Mouse (Mus musculus): Measurements from ENCODE around the gene Anks1b.

The Anks1b gene

DNA sequence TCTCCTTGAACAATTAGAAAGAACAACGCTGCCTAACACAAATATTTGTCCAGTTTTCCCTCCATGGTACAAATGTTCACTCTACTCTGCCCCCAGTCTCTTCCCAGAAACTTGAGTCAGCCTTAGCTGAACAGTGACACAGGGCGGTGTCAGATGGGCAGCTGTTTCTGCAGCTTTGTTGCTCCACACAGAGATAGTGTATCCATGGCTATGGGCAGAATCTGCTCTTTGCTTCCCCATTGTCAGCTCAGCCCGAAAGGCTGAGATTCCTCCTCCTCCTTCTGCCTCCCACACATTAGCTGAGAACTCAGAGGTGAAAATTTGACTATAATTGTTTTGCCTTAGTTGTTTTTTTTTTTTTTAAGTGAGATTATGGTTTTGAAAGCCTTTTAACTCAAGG is 1024.6 kb downstream of the Anks1b start:
- no peak for DNase-seq

DNA sequence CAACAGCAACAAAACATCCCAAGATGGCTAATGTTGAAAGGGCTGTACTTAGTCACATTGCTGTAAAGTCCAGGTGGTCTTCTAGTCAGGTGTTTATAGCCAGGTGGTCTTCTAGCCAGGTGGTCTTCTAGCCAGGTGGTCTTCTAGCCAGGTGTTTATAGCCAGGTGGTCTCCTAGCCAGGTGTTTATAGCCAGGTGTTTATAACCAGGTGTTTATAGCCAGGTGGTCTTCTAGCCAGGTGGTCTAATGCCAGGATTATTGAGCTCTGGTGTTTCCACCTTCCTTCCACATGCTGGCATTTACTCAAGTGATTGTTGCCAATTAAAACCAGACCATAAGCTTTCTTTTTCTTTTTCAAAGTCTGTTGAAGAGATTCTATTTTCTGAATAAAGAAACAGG is 1030.9 kb downstream of the Anks1b start:
- DNase-seq, result no peak

DNA sequence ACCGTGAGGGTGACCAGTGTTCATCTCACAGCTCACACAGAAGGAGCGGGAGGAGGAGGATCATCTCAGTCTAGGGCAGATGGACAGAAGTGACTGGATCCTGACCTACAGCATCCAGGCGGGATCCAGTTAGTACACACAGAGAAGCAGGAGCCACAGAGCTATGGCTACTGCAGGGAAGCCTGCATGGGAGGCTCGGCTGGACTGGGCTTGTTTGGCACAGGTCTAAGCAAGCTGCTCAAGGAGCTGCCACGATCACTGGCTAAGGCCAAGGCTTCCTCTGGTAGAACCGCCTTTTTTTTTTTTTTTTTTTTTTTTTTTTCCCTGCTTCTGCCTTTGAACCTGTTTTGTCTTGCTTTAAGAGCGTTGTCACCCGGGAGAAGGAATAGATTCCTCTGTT is 1034.1 kb downstream of the Anks1b start:
- DNase-seq, result no peak

DNA sequence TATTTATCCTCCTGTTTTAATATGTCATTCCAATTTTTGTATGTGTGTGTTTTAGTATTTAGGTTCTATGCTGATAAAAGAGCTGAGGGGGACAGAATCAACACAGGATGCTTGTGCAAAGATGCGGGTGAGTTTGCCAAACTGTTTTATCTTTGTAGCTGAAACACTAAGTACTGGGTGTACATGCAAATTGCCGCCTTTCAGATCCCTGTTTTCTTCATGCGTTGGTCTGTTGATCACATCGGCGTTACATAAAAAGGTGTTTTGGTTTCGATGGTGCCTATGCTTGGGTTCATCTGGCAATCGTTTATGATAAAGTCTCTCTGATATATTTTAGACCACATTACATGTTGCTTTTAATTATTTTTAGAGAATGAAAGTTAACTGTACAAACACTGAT is 1050.2 kb downstream of the Anks1b start:
- no peak for DNase-seq

DNA sequence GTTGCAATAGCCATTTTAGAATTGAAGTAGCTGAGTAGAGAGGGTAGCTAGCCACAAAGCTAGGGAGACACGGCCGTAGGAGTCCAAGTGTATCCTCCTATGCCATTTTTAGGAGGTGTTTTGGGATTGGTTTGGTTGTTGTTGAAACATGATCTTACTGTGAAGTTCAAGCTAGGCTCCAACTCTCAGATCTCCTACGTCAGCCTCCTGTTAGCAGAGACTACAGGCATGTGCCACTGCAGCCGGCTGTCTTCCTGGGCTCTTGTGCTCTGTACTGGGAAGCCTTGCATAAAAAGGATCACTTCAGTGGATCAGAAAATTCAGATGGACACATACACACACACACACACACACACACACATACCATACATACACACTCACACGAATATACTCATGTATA is 1059.8 kb downstream of the Anks1b start:
- DNase-seq, result no peak

DNA sequence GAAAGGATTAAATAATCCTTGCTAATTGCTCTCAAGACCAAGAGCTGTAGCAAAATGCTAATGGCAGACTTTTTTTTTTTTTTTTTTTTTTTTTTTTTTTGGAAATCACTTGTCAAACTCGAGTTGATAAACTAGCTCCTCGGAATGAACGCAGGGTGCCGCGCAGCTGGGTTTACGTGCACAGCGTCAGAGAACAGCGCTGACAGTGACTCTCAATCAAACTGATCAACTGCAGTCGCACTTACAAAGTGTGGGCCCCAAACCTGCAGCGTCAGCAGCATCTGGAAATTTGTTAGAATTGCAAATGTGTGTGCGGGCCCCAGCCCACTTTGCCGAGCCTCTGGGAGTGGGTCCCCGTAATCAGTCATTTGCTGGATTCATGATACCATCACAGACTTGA is 1061.4 kb downstream of the Anks1b start:
- DNase-seq, result no peak

DNA sequence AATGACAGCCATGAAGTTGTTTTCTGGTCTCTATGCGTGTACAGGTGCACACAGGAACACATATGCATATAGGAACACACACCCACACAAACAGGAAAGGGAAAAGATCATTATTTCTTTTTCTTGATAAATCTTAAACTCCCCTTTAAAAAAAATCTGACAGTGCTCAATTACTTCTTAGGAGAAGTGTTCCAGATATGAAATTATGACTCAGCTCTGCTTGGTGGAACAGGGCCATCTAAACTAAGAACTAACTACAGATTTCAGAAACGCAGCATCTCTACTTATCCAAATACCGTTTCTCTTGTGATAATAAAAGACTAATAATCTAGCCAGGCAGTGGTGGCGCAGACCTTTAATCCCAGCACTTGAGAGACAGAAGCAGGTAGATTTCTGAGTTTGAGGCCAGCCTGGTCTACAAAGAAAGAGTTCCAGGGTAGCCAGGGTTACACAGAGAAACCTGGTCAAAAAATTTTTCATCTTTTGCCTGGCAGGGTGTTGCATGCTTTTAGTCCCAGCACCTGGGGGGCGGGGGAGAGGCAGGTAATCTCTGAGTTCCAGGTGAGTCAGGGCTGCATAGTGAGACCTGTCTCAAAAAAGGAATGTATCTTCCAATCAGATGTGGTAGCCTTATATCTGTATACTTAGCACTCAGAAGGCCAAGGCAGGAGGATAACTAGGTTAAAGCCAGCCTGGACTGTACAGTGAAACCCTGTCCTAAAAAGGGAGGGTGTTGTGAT is 1064.6 kb downstream of the Anks1b start:
- no peak for DNase-seq

DNA sequence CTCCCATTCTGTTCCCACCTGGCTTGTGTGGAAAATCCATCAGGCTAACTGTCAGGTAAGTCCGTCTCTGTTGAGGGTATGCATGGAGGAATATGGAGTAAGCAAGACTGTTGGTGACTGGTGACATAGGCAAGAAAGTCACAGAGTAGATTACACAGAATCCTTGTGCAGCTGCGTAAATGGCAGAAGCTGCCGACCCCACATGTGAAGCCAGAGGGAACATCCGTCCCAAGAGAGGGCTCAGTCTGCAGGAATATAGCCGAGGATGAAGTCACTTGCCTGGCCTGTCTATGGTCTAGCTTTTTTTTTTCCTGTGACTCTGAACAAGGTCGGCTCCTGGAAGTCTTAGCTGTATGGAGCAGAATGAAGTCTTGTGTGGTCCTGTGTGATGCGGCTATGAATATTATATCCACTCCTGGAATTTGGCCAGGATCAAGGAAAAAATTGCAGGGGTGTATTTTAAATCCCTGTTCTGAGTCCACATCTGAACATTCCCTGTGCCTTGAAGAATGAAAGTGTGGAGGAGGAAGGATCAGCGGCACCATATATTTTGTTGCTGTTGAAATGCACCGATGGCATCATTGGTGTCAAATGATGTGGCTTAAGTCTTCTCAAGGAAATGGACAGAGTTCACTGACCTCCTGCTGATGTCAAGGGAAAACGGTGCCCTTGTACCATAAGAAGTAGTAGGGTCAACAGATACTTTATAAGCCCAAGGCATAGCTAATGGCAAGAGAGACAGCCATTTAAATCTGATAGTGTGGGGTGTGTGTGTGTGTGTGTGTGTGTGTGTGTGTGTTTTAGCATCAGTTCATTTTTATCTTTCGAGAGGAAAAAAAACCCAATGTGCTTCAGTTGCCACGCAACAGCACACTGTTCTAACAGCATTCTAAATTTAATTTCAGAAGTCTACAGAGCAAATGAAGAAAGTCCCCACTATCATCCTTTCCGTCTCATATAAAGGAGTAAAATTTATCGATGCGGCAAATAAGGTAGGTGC is 1067.5 kb downstream of the Anks1b start:
- DNase-seq, result no peak

DNA sequence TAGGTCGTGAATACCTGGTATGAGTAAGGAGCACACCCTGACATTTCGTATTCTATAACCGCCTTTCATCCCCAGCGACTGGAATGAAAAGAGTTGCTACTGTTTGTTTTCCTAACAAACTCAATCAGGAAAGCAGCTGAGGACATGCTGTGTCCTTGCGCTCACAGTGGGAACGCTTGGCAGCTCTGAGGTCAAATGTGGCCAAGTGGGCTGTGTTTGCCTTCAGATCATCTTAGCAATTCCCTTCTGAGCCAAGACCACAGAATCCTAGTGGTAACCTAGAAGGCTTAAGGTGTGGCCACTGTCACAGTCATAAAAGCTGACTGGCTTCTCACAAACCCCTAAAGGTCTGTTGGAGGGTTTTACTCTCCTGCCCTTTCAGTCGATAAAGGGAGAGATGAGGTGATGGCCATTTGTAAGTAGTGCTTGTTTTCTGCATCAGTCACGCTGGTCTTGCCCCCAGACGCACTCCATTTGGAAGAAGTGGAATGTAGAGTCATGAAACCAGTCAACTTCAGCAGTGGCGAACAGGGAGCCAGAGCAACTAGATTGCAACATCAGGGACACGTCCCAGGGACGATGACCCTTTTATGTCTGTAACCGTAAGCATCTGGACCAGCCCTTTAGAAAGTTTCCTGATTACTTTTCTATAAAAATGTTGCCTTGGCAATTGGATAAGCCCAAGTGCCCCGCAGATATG is 1068.8 kb downstream of the Anks1b start:
- no peak for DNase-seq

DNA sequence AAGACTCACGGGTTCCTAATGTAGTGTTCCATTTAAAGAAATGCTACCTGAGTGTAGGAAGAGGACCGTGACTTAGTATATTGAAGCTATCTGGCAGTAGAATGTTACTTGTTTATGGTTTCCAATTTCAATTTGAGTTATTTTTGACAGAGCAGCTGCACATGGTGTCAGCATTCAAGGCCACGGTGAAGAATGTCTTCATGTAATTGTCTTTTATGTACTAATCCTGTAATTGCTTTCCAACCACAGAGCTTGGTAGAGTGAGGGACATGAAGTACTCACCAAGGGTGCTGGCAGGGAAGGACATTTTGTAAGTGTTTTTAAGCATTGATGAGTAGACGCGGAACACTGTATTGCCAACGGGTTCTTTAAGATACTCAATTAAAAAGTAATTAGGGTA is 1073.7 kb downstream of the Anks1b start:
- DNase-seq, result no peak

DNA sequence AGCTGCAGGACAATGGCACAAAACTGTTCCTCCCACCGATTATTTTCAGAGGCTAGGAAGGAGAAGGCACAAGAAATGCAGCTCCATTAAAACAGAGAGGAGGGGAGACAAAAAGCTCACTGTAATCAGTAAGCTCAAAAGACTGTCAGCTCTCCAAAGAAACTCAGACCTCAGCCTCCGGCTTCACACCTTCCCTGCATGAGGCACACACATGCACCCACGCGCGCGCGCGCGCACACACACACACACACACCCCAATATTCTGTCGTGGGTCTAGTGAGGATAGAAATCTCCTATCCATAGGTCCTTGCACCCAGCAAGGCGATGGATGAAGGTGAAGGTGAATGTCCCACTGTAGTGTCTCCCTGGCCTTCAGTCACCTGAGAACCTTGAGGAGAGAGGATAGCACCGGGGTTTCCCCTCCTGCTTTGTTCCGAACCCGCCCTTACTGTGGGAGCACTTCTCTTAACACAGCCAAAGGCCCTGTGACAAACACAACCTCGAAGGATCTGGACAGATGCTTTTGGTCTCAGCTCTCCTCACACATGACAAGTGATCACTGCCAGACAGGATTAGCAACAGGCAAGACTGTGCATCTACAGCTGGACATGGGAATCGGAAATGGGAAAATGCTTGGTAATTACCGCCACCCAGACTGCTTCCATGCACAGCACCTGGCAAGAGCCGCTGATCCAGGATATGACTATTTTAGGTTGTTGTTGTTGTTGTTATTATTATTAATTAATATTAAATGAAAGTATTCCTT is 1074.5 kb downstream of the Anks1b start:
- DNase-seq, result no peak

DNA sequence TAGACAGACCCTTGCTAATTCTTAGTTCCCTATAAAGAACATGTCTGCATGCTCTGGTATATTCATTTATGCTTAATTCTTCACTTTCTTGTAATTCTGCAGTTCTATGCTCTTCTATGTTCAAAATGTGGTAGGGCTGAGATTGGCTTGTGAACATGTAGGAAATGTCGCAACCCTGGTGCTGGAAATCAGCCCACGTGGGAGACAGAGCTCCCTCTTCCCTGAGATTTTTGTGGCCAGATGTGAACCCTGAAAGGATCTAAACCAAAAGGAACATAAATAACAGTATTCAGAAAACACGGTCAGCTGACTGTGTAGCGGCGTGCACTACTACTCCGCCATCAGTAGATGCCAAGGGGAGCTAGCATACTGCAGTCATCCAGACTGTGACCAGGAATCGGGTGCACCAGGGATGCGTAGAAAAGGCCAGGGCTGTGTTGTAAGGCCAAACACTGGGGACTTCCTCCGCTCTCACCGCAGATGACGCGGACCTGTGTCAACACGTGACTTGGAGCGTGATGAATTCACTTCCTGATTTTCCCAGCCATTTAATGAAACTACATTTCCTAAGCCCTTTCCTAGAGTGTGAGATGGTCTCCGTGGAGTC is 1079.9 kb downstream of the Anks1b start:
- DNase-seq, result no peak

DNA sequence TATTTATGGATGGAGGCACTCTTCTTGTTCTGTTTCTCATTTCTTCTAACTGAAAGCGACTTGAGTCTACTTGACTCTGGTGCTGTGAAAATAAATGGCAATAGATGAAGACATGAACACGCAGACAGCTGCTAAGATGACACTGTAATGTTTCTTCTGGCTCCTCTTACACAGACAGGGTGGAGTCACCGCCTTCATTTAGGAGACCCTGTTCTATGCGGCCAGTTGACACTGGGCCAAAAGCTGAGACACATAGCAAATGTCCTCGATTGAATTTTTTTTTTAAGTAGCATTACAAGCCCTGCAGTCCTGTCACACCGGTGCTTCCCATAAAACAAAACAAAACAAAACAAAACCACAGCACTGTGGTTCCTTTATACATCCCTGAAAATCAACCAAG is 1080.5 kb downstream of the Anks1b start:
- no peak for DNase-seq

DNA sequence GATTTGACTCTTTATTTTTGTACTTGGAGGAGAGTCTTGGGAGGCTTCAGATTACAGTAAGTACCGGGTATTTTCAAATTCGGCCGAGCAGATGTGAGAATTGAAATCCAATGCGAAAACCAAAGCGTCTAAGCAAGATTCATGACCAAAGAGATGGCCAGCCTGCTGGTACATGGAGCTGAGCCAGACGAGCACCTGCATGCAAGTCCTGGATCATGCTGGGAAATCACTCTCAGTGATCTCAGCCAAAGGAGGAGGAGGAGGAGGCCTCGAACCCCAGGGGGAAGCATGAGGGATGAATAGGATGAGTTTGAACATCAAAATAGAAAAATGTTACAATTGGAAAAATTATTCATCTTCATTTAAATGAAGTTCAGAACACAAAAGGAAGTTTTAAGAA is 1087.1 kb downstream of the Anks1b start:
- DNase-seq, result no peak

DNA sequence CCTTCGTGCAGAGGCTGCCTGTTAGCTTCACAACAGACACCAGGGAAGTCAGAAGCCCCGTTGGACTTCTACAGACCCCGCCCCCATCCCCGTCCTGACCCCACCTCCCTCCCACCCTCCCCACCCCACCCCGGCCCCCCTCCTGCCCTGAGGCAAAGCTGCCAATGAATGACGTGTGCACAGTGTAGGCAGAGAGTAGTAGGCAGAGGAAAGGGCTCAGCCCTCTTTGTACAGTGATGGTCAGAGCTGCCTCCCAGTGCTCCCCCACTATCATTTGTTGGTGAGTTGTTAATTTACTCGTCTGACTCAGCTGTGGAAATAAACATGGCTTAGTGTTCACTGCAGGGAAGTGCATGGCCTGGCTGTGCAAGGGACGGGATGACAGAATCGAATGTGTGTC is 1091.2 kb downstream of the Anks1b start:
- no peak for DNase-seq

DNA sequence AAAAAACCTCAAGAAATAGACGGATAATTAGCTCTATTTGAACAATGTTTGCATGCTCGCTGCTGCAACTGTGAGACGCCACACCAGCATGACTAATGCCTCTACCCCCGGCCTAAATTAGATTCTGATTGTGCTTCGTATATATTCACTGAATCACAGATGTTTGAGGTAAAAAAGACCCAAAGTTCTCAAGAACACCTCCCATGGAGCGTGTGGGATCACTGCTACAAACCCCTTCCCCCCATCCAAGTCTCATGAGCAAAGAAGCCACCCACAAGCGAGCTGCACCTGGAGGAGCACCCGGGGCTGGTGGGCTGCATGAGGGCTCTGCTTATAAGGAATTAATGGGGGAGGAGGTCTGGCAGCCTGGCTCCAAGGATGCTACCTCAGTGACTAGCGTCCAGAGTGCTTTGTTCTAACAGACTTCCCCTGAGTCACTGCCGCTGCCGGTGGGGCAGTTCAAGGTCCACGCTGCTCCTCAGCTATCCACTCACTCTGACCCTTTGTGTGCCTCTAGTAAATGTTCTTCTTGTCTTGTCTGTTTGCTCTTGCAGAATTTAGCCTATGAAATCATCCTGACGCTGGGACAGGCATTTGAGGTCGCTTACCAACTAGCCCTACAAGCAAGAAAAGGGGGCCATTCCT is 1092.5 kb downstream of the Anks1b start:
- DNase-seq, result no peak

DNA sequence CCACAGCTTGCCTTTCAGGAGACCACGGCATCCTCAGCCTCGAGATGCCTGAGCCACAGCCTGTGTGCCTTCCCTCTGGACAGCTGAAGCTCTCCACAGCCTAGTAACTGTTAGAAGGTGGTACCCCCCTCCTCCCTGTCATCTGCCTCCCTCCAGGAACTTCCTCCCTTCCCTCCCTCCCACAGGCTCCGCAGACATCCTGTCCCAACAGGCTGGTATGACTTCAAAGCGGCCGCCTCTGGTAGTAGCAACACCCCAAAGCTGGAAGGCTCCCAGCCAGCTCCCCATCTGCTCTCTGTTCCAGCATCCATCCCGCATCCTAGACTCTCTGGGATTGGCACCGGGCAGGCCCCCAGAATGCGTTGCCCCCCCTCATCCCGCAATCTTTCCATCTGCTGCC is 1093.5 kb downstream of the Anks1b start:
- DNase-seq, result no peak

DNA sequence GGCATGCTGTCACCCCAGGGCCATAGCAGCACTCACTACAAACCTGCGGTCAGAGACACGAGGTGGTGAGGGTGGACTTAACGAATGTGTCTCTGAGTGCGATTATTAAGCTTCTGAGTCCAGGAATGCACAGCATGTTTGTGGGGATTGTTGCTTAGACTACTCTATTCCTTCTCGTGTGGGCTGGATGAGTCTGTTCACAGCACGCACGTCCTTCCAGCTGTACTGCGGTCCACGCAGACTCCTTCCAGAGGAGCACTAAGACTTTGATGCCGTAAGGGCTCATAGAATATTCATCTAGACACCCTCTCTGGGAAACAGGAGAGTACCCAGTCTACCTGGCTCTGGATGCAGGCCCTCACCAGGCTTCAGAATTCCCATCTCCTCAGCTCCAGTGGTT is 1094.9 kb downstream of the Anks1b start:
- no peak for DNase-seq

DNA sequence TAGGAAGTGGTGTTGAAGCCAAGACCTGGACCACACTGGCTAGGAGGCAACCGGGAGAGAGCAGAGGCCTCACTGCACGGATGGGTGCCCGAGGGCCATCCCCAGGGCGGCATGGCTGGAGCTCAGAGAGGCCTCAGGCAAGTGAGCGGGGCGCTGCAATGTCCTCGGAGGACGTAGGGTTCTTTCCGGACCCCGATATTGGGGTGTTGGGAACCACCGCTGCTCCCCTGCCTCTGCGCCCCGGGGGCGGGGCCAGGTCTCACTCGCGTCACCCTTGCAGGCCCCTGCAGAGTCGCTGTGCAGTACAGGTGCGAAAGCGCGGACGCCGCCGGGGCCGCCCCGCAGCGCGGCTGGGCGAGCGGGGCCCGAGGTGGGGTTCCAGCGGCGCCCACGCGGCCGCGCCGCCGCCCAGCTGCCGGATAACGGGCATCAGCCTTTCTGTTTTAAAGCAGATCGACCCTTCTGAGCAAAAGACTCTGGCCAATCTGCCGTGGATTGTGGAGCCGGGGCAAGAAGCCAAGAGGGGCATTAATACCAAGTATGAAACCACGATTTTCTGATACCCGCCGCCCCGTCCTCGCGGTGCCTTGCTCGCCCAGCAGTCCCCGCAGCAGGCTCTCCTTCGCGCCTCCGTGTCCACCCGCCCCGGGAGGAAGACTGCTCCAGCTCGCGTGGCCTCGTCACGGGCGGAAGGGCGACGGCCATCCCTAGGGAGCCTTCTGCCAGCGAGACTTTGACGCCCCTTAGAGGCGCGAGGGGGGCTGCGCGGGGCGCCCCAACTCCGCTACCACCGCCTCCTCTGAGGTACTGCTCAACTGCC is 1096.3 kb downstream of the Anks1b start:
- DNase-seq, result peak; percentile 7

DNA sequence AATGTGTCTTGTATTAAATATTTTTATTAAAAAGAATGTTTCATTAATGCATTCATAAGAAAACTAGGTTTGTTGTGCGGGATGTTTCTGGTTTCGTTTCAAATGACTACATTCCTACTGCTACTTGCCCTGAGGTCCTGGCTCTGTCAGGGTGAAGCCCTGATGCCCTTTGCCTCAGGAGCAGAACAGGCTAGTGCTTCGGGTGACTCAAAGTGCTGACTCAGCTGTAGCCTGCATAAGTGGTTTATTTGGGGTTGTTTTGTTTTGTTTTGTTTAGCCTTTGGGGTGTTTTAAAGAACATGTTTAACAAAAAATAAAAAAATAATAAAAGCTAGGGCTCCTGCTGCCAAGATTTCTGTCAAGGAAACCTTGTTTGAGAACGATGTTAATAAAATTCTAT is 1097.3 kb downstream of the Anks1b start:
- no peak for DNase-seq

DNA sequence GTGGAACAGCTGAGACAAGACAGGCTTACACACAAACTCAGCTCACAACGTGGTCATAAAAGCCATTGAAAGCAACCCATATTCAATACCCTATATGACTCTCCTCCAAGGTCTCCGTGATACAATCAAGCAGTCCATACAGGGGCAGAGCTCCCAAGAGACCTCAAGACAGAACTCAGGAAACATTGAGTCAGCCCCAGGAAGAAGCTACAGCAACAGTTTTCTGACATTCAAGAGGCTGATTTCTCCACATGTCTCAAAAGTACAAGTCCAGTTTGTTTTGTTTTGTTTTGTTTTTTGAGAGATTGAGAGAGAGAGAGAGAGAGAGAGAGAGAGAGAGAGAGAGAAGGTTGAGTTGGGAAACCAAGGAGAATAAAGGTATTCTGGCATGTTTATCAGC is 1100.8 kb downstream of the Anks1b start:
- DNase-seq, result no peak

Measured in lung, postnatal 14 days (tissue).